Mouse (Mus musculus) heart, postnatal 0 days (tissue): ENCODE results near the gene Cnst.

Source experiments
- CTCF ChIP-seq: IDR thresholded peaks from 2 replicates; pipeline ENCODE4 v1.5.1; 2016; ENCODE audit warnings: antibody characterized with exemption, control low read depth, low read depth
- EP300 ChIP-seq: IDR thresholded peaks from 2 replicates; pipeline ENCODE4 v1.6.1; 2016; ENCODE audit warnings: antibody characterized with exemption, low read depth

GRCm38 (mm10) chr1:179586430-179587095, 40.4 kb downstream of the Cnst start:
- no peak for TF ChIP-seq CTCF
- no peak for TF ChIP-seq EP300
